Mouse (Mus musculus): Measurements from ENCODE around the gene Kdm7a. TPM values are rescaled to one million over a fixed set of nuclear protein-coding genes. Genes with fewer than 3 reads are reported as not detected.

Kdm7a gene
- polyA plus RNA-seq, 3 experiments from 2014 or later: 8.6 to 13.2 (median 11.6) TPM

Other genes starting within 250 kb of the Kdm7a start
- 1 to 10 TPM; 3.7 to 4.7 (median 4.2) TPM for gene Parp12, start 88.4 kb downstream of the Kdm7a start, polyA plus RNA-seq (2017; shearing (Covaris generic))
- gene Slc37a3, start 170.9 kb upstream of the Kdm7a start, polyA plus RNA-seq (2017; shearing (Covaris generic)): 10 to 100 TPM; 31.0 to 41.8 (median 32.2) TPM
- gene Rab19, start 174.4 kb upstream of the Kdm7a start, polyA plus RNA-seq (2017; shearing (Covaris generic)): 10 to 100 TPM; 60.3 to 92.4 (median 72.6) TPM
- 10 to 100 TPM; 57.0 to 70.0 (median 62.5) TPM for gene Mkrn1, start 213.7 kb upstream of the Kdm7a start, polyA plus RNA-seq (2017; shearing (Covaris generic))

All from inflammation-experienced regulatory T-cells, adult 6 months (primary cell).